Mouse (Mus musculus) liver, postnatal 0 days (tissue): ENCODE measurements around the gene Rnf207. TPM values are rescaled to one million over a fixed set of nuclear protein-coding genes. Genes with fewer than 3 reads are reported as not detected.

Source experiments
- ATAC-seq: fragments of 200-750 bp; cut with Nextera tagmentation; 2 replicates; pipeline ENCODE4 v1.8.0; 2017; ENCODE audit warnings: mild to moderate bottlenecking, moderate library complexity
- DNase-seq: peaks from one replicate; pipeline ENCODE4 v3.0.0-alpha.2; 2016
- H3K27ac ChIP-seq: fragments of 300-500 bp; sonication (generic); 2 replicates; pipeline ENCODE4 v1.5.1; 2014; ENCODE audit warnings: antibody characterized with exemption, moderate library complexity, mild to moderate bottlenecking, low read depth
- H3K27me3 ChIP-seq: fragments of 300-500 bp; sonication (generic); 2 replicates; pipeline ENCODE4 v1.6.1; 2014; ENCODE audit warnings: low read length, control low read depth, mixed read lengths; ENCODE audit not compliant: insufficient read depth
- H3K36me3 ChIP-seq: fragments of 300-500 bp; sonication (generic); replicated peaks from 2 replicates; pipeline ENCODE4 v1.6.1; 2014; ENCODE audit warnings: mild to moderate bottlenecking, control low read depth, low read length, moderate library complexity, mixed read lengths; ENCODE audit not compliant: insufficient read depth
- H3K4me1 ChIP-seq: fragments of 300-500 bp; sonication (generic); 2 replicates; pipeline ENCODE4 v1.6.1; 2014; ENCODE audit warnings: antibody characterized with exemption, mild to moderate bottlenecking, control low read depth; ENCODE audit not compliant: insufficient read depth
- H3K4me2 ChIP-seq: fragments of 300-500 bp; sonication (generic); 2 replicates; pipeline ENCODE4 v1.6.1; 2014; ENCODE audit warnings: low read depth, mild to moderate bottlenecking, low read length, moderate library complexity, mixed read lengths
- H3K4me3 ChIP-seq: fragments of 300-500 bp; sonication (generic); 2 replicates; pipeline ENCODE4 v1.5.1; 2014; ENCODE audit warnings: low read depth, low read length
- H3K9ac ChIP-seq: fragments of 300-500 bp; sonication (generic); replicated peaks from 2 replicates; pipeline ENCODE4 v1.6.1; 2014; ENCODE audit warnings: mild to moderate bottlenecking, moderate library complexity
- H3K9me3 ChIP-seq: fragments of 300-500 bp; sonication (generic); 2 replicates; pipeline ENCODE4 v1.6.1; 2016; ENCODE audit warnings: mild to moderate bottlenecking, control low read depth, low read length, mixed read lengths
- CTCF ChIP-seq: sonication (generic); IDR thresholded peaks from 2 replicates; pipeline ENCODE4 v1.5.1; 2016; ENCODE audit warnings: antibody characterized with exemption, low read depth
- EP300 ChIP-seq: IDR thresholded peaks from 2 replicates; pipeline ENCODE4 v1.6.1; 2016; ENCODE audit warnings: antibody characterized with exemption, low read depth, mild to moderate bottlenecking
- WGBS: fragments of 180-500 bp; shearing (Covaris S2); extraction: QIAGEN DNeasy Blood & Tissue Kit; methylation state at CpG from one replicate; pipeline ENCODE4 v1.1.7; 2014; ENCODE audit not compliant: insufficient replicate concordance; 5-methylcytosine and 5-hydroxymethylcytosine counted together
- polyA plus RNA-seq: library from polyadenylated mRNA; unstranded; fragments of >200 nt; fragmentation: Nextera tagmentation; extraction: Ambion mirVana; gene quantifications from 2 replicates; pipeline ENCODE4 v1.2.1, GENCODE M21; 2015

The Rnf207 gene
- polyA plus RNA-seq, 1 experiment from 2014 or later = 0.13 TPM

DNA sequence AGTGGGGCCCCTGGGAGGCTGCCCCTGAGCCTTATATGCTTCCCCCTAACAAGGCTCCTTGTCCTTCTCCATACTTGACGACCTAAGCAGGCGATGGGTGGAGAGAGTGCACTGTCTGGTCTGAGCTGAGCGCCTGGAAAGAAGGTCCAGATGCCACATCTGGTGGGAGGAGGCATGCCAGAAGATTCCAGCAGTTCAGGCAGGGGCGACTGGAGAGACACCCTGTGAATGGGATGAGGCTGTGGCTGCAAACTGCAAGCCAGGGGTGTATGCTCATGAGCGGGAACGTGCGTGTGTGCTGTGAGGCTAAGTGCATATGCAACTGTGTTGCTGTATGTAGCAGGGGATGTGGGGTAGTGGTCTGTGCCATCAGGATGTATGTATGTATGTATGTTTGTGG, 46.8 kb downstream of the Rnf207 start:
- ATAC-seq (no peak), DNase-seq (no peak)
- H3K4me1 ChIP-seq = peaks cover 9% of the 10 kb centered on the region
- TF ChIP-seq CTCF (no peak), EP300 (no peak)
- H3K36me3 ChIP-seq = no peaks in the 10 kb centered on the region
- no peaks in the 10 kb centered on the region for H3K9me3 ChIP-seq
- peaks cover 31% of the 10 kb centered on the region for H3K27me3 ChIP-seq
- WGBS = 72% methylated on average over 7 of the region's 7 CpGs
- no peak overlapping the region for H3K4me3 ChIP-seq
- no peak overlapping the region for H3K27ac ChIP-seq
- no peak overlapping the region for H3K4me2 ChIP-seq
- H3K9ac ChIP-seq = no peak overlapping the region

DNA sequence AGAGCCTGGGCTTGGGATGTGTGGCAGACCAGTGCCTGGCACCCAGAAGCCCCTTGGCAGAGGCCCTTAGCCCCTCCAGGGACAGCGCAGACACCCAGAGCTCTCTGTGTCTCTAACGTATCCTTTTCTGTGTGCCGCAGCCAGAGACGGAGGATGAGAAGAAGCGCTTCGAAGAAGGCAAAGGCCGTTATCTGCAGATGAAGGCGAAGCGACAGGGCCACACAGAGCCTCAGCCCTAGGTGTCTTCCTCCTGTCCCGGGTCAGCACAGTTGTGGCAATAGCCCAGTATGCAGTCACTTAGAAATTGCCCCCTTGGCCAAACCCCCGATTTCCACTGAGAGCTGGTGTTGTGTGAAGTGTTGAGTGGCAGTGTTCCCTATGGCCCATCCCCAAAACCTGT, 47.5 kb downstream of the Rnf207 start:
- no peak overlapping the region for H3K4me2 ChIP-seq
- H3K9ac ChIP-seq = no peak overlapping the region
- H3K36me3 ChIP-seq = no peaks in the 10 kb centered on the region
- no peak for ATAC-seq
- no peaks in the 10 kb centered on the region for H3K9me3 ChIP-seq
- H3K27me3 ChIP-seq = peaks cover 31% of the 10 kb centered on the region
- H3K27ac ChIP-seq = no peak overlapping the region
- TF ChIP-seq CTCF = no peak
- TF ChIP-seq EP300 = no peak
- WGBS = 87% methylated on average over 11 of the region's 11 CpGs
- no peak overlapping the region for H3K4me3 ChIP-seq
- H3K4me1 ChIP-seq = peaks cover 9% of the 10 kb centered on the region
- DNase-seq = no peak

GRCm38 (mm10) chr4:152270599-152270998, 48.2 kb downstream of the Rnf207 start:
- H3K9ac ChIP-seq = no peak overlapping the region
- TF ChIP-seq EP300 (no peak), CTCF (no peak)
- no peak overlapping the region for H3K4me2 ChIP-seq
- no peaks in the 10 kb centered on the region for H3K9me3 ChIP-seq
- no peak overlapping the region for H3K4me3 ChIP-seq
- H3K27ac ChIP-seq = no peak overlapping the region
- 75% methylated on average over 9 of the region's 9 CpGs for WGBS
- H3K27me3 ChIP-seq = peaks cover 25% of the 10 kb centered on the region
- no peak for ATAC-seq
- H3K4me1 ChIP-seq = peaks cover 9% of the 10 kb centered on the region
- no peaks in the 10 kb centered on the region for H3K36me3 ChIP-seq
- no peak for DNase-seq

DNA sequence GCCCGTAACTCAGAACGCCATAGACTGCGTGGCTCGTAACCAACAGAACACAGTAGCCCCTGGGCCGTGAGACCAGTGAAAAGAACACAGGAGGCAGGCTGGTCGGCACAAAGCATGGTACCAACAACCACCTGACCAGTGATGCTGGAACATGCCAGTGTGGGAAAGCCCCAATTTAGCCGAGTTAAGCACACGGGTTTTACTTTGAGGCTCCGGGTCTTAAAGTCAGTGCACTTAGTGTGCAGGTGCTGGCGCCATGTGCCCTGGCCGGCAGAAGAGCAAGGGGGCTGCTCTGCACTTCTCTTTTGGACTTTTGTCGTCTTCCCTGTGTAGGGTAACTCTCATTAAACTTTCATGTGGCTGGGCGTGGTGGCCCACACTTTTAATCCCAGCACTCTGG, 48.8 kb downstream of the Rnf207 start:
- DNase-seq (no peak), ATAC-seq (no peak)
- H3K36me3 ChIP-seq = no peaks in the 10 kb centered on the region
- H3K4me2 ChIP-seq = no peak overlapping the region
- H3K4me1 ChIP-seq = peaks cover 9% of the 10 kb centered on the region
- TF ChIP-seq CTCF (no peak), EP300 (no peak)
- peaks cover 19% of the 10 kb centered on the region for H3K27me3 ChIP-seq
- H3K9me3 ChIP-seq = no peaks in the 10 kb centered on the region
- 82% methylated on average over 13 of the region's 13 CpGs for WGBS
- no peak overlapping the region for H3K27ac ChIP-seq
- H3K4me3 ChIP-seq = no peak overlapping the region
- H3K9ac ChIP-seq = no peak overlapping the region

- H3K4me3 ChIP-seq = no peak overlapping the region
- H3K9ac ChIP-seq = no peak overlapping the region
- H3K27ac ChIP-seq = no peak overlapping the region
- H3K9me3 ChIP-seq = no peaks in the 10 kb centered on the region
- ATAC-seq (no peak), DNase-seq (no peak)
- peaks cover 10% of the 10 kb centered on the region; the same call in 1 of the 2 replicates for H3K4me1 ChIP-seq
- no peaks in the 10 kb centered on the region for H3K27me3 ChIP-seq
- TF ChIP-seq EP300 = no peak
- WGBS = 80% methylated on average over 13 of the region's 13 CpGs
- no peak overlapping the region for H3K4me2 ChIP-seq
- no peaks in the 10 kb centered on the region for H3K36me3 ChIP-seq
These were observed 50.9 kb downstream of the Rnf207 start for GRCm38 (mm10) chr4:152267748-152268369.

DNA sequence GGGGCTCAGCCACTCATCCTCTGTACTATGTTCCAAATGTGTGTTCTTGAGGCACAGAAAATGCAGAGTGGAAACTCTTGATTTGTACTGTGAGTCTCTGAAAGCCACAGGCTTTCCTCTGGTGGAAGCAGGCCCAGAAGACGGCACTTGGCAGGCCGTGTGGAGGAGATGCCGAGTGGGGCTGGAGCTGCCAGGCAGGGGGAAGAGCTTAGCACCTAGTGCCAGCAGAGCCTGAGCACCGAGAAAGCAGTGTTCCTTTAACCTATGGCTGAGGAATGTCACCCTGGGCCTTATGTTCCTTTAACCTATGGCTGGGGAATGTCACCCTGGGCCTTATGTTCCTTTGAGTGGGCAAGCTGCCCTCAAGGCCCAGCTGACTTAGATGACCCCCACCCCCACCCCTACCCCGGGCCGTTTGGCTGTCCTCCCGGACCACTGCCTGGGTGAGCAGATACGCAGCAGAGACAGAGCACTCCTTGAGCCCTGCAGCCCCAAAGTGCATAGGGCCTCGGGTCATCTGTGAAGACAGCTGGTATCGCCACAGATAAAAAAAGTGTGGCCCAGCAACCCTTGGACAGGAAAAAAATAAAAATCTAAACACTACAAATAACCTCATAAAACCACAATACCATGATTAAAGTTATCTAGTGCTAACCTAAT, 52.4 kb downstream of the Rnf207 start:
- no peak overlapping the region for H3K4me2 ChIP-seq
- no peak overlapping the region for H3K4me3 ChIP-seq
- H3K9me3 ChIP-seq = no peaks in the 10 kb centered on the region
- no peak overlapping the region for H3K27ac ChIP-seq
- ATAC-seq (no peak), DNase-seq (no peak)
- H3K9ac ChIP-seq = no peak overlapping the region
- H3K27me3 ChIP-seq = no peaks in the 10 kb centered on the region
- WGBS = 71% methylated on average over 10 of the region's 10 CpGs
- TF ChIP-seq CTCF = no peak
- no peak for TF ChIP-seq EP300
- H3K36me3 ChIP-seq = no peaks in the 10 kb centered on the region
- H3K4me1 ChIP-seq = peaks cover 10% of the 10 kb centered on the region; the same call in 1 of the 2 replicates
